Comparison of ENCODE assay signal across 15 mouse cellular contexts in genomic region chr8:122667854-122668253, GRCm38 (mm10). TPM values are rescaled to one million over a fixed set of nuclear protein-coding genes. Genes with fewer than 3 reads are reported as not detected.
DNase-seq lines count a peak whose midpoint lies in the region; ATAC-seq lines count a peak whose summit lies in the region.
"Had no signal": no experiment of that assay in that cellular context is flagged by ENCODE, and none has a peak within 500 bp of the region (broad histone marks: within the 10 kb centered on the region; RNA-seq: fewer than 3 reads in every experiment).

No protein-coding gene starts in this region.

- H3K36me3 ChIP-seq in megakaryocyte, embryonic 14.5 days (replicated peaks; ENCODE audit: low read length) = peaks cover 97% of the 10 kb centered on the region
- no peaks in the 10 kb centered on the region for H3K36me3 ChIP-seq in kidney, embryonic 14.5 days (ENCODE audit: control insufficient read depth, insufficient read depth, low read length)

- no peak overlapping the region for H3K9ac ChIP-seq in kidney, embryonic 14.5 days (ENCODE audit: low read depth, low read length)

- no peak for DNase-seq in frontal cortex, postnatal 10 days (ENCODE audit: low spot score in 2 of 2)
- peak; percentile 58 for DNase-seq in right cerebral cortex, postnatal 14 days
- DNase-seq in lung, postnatal 4 days = no peak
- DNase-seq in heart, adult 9 months (ENCODE audit: low spot score in 2 of 2) = no peak
- DNase-seq: cerebellum, adult 11 months had no signal

- 0 out of 2 replicates have a peak overlapping the region, but pooled peaks have one; percentile 17 for H3K27ac ChIP-seq in kidney, embryonic 14.5 days (ENCODE audit: low read depth, low read length)
- H3K27ac ChIP-seq: kidney, postnatal 0 days had no signal

- H3K4me3 ChIP-seq in megakaryocyte, embryonic 14.5 days (replicated peaks) = peak overlapping the region; percentile 88
- no peak overlapping the region for H3K4me3 ChIP-seq in kidney, embryonic 14.5 days (ENCODE audit: low read length)

- no peaks in the 10 kb centered on the region for H3K9me3 ChIP-seq in megakaryocyte, embryonic 14.5 days
- H3K9me3 ChIP-seq in kidney, embryonic 14.5 days (ENCODE audit: control insufficient read depth, low read length) = no peaks in the 10 kb centered on the region

- H3K27me3 ChIP-seq in megakaryocyte, embryonic 14.5 days (replicated peaks) = no peaks in the 10 kb centered on the region
- peaks cover 13% of the 10 kb centered on the region; the same call in 1 of the 2 replicates for H3K27me3 ChIP-seq in kidney, embryonic 14.5 days (ENCODE audit: control insufficient read depth, insufficient read depth, low read length)

- peaks cover 100% of the 10 kb centered on the region for H3K4me1 ChIP-seq in megakaryocyte, embryonic 14.5 days
- H3K4me1 ChIP-seq in kidney, embryonic 14.5 days (ENCODE audit: control insufficient read depth, insufficient read depth, low read length) = peaks cover 33% of the 10 kb centered on the region

- peak; percentile 58 for ATAC-seq in frontal cortex, adult (ENCODE audit: low TSS enrichment)
- no peak for ATAC-seq in megakaryocyte, adult 5-6 weeks (ENCODE audit: poor library complexity, severe bottlenecking)
- ATAC-seq in kidney, embryonic 14.5 days (ENCODE audit: low FRiP score, low TSS enrichment) = no peak

- H3K4me2 ChIP-seq in kidney, embryonic 14.5 days (replicated peaks; ENCODE audit: low read depth, low read length) = no peak overlapping the region

- WGBS in kidney, embryonic 14.5 days = 77% methylated on average over 11 of the region's 11 CpGs

RNA-seq across cellular contexts. Expression of gene Cbfa2t3, which starts 31.1 kb away (rescaled TPM):
- polyA plus RNA-seq in megakaryocyte, embryonic 14.5 days (2012; ENCODE audit: insufficient read depth, low replicate concordance) = 54.9 and 189 TPM in 2 replicates
- 29.5 and 30.0 TPM in 2 replicates for total RNA-seq in megakaryocyte, adult 5-6 weeks (2015)
- total RNA-seq in megakaryocyte, adult 5-6 weeks (2017) = 25.1 and 26.5 TPM in 2 replicates
- 3.6 and 3.7 TPM in 2 replicates for polyA plus RNA-seq in kidney, embryonic 14.5 days (2014; fragmentation: Nextera tagmentation; extraction: Ambion mirVana)

RNA-seq across cellular contexts. Expression of gene Pabpn1l, which starts 45.3 kb away (rescaled TPM):
- polyA plus RNA-seq in megakaryocyte, embryonic 14.5 days (2012; ENCODE audit: insufficient read depth, low replicate concordance) = 0.25 TPM in 1 of 2 replicates, not detected in the other
- total RNA-seq in megakaryocyte, adult 5-6 weeks (2015) = 0.27 TPM in 1 of 2 replicates, not detected in the other
- total RNA-seq in megakaryocyte, adult 5-6 weeks (2017) = not detected in 2 replicates
- not detected in 2 replicates for polyA plus RNA-seq in kidney, embryonic 14.5 days (2014; fragmentation: Nextera tagmentation; extraction: Ambion mirVana)
- total RNA-seq: heart, postnatal 25 days; neutrophil, adult 5-6 weeks had no signal
- polyA plus RNA-seq: embryonic facial prominence, embryonic 11.5 days; frontal cortex, adult 2 months; liver, embryonic 16.5 days had no signal

RNA-seq across cellular contexts. Expression of gene Trappc2l, which starts 56.4 kb away (rescaled TPM):
- 2.2 TPM in 1 of 2 replicates, not detected in the other for polyA plus RNA-seq in megakaryocyte, embryonic 14.5 days (2012; ENCODE audit: insufficient read depth, low replicate concordance)
- 85.8 and 88.2 TPM in 2 replicates for total RNA-seq in megakaryocyte, adult 5-6 weeks (2015)
- 33.0 and 37.6 TPM in 2 replicates for total RNA-seq in megakaryocyte, adult 5-6 weeks (2017)
- polyA plus RNA-seq in kidney, embryonic 14.5 days (2014; fragmentation: Nextera tagmentation; extraction: Ambion mirVana) = 59.8 and 74.9 TPM in 2 replicates

RNA-seq across cellular contexts. Expression of gene Galns, which starts 56.6 kb away (rescaled TPM):
- polyA plus RNA-seq in megakaryocyte, embryonic 14.5 days (2012; ENCODE audit: insufficient read depth, low replicate concordance) = 12.6 and 15.3 TPM in 2 replicates
- total RNA-seq in megakaryocyte, adult 5-6 weeks (2015) = 52.6 and 53.0 TPM in 2 replicates
- total RNA-seq in megakaryocyte, adult 5-6 weeks (2017) = 57.5 and 63.1 TPM in 2 replicates
- polyA plus RNA-seq in kidney, embryonic 14.5 days (2014; fragmentation: Nextera tagmentation; extraction: Ambion mirVana) = 10.6 and 14.7 TPM in 2 replicates

Comparison
In these comparisons a context has a peak if more than half of its experiments do, and no peak if none do; other contexts are left out.
1. RNA of gene Cbfa2t3, which starts 31.1 kb away (polyA plus RNA-seq): 54.9 to 189 TPM in megakaryocyte, embryonic 14.5 days; 3.6 to 3.7 TPM in kidney, embryonic 14.5 days; every median in the first group is over 10 times any median in the second.
2. RNA of gene Trappc2l, which starts 56.4 kb away (polyA plus RNA-seq): 59.8 to 74.9 TPM in kidney, embryonic 14.5 days; 2.2 TPM in megakaryocyte, embryonic 14.5 days; every median in the first group is over 10 times any median in the second.